Mouse (Mus musculus) brain, adult 2 months (tissue): ENCODE measurements at regions not wholly inside any gene's neighbourhood (a gene's known extent, or its start where the extent isn't known, plus 50 kb on each side); places are given as distances from the start of the nearest gene placed in this dataset.

Experiments
- DNase-seq: peaks from one replicate; pipeline ENCODE4 v3.0.0; 2011; ENCODE audit warnings: low read depth, low spot score

DNA sequence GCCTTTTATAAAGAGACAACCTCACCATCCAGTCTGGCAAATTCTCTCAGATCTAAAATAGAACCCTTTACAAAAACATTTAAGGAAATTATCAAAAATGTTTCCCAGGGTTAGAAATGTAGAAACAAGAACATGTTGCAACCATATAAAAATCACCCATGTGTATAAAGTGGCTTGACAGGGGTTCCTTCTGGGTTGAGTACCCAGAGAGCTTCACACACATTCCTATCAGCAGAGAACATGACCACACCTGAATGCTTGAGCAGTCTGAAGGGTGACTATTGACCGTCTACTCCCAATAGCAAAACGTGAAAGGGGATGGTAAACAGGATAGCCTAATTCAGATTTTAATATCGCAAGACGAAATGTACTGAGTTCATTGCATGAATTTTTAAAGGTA, 57.8 kb upstream of the Zfand5 start:
- DNase-seq = no peak

GRCm38 (mm10) chr19:21193461-21193860, 78.6 kb upstream of the Zfand5 start:
- DNase-seq = no peak

DNA sequence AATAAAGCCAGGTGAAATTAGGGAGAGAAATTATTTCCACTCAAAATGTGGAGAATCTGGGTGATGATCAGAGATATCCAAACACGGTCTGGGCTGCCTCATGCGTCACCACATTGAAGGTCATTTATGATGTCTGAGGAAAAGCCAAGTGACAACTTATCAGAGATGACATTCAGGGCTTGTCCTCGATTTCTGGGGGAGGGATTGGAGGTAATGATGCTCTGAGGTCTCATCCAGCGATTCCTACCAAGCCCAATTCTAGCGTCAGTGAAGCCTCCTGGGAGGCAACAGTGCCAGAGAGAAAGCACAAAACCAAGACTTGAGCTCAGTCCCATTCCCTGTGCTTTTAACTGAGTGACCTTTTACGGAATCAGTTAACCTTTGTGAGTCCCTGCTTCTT, 79.5 kb upstream of the Zfand5 start:
- no peak for DNase-seq

DNA sequence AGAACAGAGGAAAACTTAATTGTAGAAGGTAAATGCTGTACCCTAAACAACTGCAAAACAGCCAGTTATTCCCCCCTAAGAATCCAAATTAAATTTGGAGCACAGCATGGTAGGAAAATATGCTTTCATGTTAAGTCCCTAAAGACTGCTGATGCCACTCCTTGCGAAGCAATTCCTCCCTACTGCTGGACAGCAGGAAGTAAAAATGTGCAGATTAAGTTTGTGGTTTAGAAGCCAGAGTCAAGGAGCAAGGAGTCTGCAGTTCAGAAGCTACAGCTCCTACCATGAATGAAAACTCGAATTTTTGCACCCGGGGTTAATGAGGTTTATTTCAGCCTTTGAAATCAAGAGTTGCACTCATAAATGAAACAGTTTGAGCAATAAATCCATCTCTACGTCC, 82.9 kb upstream of the Zfand5 start:
- DNase-seq = no peak

- DNase-seq = no peak
Observed at GRCm38 (mm10) chr19:21186656-21187055, 85.4 kb upstream of the Zfand5 start.

DNA sequence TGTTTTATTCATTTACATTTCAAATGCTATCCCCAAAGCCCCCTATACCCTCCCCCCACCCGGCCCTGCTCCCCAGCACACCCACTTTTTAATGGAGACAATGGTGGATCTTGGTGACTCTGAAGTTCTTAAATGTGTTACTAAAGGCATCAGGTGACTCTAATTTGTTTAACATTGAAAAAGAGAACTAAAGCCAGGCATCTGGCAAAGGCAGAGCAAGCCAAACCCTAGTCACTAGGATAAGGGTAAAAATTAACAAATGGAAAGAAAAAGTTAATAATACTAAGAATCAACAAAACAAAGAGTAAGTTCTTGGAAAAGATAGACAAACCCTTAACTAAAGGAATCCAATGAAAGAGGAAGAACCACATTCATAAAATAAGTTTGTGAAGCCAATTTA, 86.1 kb upstream of the Zfand5 start:
- DNase-seq = no peak

DNA sequence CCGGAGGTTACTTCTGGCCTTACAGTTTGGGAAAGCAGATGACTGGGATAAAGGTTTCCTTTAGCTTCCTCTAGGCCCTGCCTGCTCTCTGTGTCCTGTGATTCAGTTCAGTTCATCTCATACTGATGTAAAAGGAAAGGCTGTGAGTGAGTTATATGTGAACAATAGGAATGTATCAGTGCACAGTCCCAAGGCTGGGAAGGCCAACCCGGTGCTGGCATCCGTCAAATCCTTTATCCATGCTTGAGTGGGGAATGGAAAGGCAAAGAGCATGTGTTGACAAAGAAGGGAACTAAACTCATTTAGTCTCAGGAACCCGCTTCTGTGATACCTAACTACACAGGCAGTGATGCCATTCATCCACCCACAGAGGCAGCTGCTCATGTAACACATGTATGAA, 89.0 kb upstream of the Zfand5 start:
- no peak for DNase-seq

- no peak for DNase-seq
Observed at GRCm38 (mm10) chr19:21179886-21180285, 92.2 kb upstream of the Zfand5 start.

- DNase-seq = no peak
Observed at GRCm38 (mm10) chr19:21175426-21175831, 96.6 kb upstream of the Zfand5 start.

- DNase-seq = no peak
Observed at GRCm38 (mm10) chr19:21174636-21175035, 97.4 kb upstream of the Zfand5 start.

DNA sequence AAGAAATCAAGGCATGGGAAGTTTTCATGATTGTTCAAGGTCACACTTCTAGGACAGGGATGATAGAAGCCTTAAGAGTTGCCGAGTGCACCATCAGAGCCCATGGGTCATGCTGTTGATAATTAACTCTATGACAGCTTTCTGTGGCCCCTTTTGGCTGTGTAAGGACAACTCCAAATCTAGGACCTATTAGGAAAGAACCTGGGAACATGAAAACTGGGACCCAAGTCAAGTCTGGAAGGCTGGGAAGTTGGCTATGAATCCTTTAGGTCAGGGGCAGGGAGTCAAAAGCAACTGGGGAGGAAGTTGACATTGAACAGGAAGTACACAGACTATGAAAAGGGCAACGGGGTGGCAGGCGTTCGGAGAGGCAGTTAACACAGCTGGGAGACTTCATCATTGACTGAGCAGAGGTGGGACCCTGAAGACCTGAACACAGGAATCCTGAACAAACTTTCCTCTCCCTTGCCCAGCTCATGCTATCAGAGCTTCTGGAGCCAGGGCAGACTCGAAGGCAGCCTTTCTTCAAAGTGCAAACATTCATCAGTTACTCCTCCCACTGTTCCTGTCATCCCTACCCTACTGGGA, 98.1 kb upstream of the Zfand5 start:
- no peak for DNase-seq

GRCm38 (mm10) chr19:21171191-21171590, 100.9 kb upstream of the Zfand5 start:
- no peak for DNase-seq

DNA sequence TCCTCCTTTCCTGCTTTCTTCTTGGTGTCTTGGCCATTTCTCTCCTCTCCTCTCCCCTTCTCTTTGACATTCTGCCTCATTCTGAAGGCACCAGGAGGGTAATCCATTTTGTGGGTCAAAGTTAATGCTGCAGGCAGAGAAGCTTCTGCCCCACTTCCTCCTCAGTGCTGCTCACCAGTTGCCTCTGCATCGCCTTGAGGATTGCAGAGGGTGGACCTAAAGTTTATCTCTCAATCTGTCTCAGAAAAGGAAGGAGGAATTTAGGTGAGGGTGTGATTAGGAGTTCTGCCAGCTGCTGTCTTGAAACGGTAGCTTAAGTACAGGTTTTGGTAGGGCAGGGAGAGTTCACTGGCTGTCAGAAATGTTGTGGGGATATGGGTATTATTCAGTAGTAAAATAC, 101.3 kb upstream of the Zfand5 start:
- no peak for DNase-seq

GRCm38 (mm10) chr19:21166939-21167338, 105.1 kb upstream of the Zfand5 start:
- no peak for DNase-seq

GRCm38 (mm10) chr19:21166465-21166860, 105.6 kb upstream of the Zfand5 start:
- DNase-seq = no peak

- peak; percentile 17 for DNase-seq
Observed at GRCm38 (mm10) chr19:21165763-21166464, 106.2 kb upstream of the Zfand5 start.

- DNase-seq = no peak
Observed at GRCm38 (mm10) chr19:21163978-21164377, 108.1 kb upstream of the Zfand5 start.

DNA sequence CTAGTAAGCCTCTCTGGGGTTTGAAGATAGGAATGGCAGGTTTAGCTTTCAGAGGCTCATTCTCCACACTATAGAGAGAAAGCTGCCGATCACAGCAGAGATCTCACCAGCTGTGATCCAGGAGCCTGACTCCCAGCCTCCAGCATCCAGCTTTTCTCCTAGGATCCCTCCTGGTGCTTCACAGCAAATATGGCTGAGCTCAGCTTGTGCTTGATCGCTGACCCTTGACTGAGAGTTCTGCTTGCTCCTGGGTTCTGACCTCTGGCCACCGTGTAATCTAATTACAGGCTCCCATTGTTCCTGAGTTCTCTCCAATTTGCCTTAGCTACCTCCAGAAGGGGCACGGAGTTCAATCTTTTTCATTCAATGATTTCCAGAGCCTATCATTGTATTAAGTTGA, 111.1 kb upstream of the Zfand5 start:
- no peak for DNase-seq

DNA sequence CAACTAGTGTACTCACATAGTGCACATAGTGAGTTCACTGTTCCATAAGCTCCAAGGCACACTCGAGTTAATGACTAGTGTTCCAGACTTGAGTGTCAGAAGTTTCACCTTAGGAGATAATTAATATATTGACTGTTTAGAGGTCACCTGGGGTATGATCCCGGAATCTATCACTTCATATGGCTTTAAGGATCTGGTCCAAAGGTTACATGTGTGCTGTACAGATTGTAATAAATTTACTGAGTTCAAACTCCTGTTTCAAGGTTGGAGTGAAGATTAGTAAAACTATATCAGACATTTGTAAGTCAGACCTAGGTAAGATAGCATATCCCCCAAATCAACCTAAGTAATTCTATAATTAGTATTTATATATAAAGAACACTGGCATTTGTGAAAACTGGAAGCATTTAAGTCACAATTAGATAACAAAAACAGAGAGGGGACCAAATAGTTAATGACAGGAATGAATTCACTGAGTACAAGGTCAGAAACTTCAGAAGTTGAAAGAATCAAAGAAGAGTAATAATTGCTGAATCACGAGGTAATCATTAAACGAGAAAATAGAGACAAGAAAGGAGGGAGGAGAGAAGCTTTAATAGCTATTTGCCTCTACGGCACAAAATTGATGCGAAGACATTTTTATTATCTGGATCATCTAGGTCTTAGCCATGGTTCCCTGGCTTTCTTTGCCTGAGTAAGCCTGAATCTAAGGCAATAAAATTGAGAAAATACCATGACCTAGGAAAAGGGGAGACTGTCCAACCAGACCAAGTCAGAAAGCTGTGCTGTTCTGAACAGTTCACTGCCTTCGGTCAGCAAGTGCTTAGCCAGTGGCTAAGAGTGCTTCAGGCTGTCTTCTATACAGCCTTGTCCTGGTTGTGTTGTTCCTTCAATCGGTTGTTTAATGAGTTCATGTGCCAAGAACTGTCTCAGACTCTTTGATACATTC, 112.6 kb upstream of the Zfand5 start:
- no peak for DNase-seq

GRCm38 (mm10) chr19:21154162-21154561, 117.9 kb upstream of the Zfand5 start:
- DNase-seq = no peak

GRCm38 (mm10) chr19:21152027-21152426, 120.1 kb upstream of the Zfand5 start:
- DNase-seq = peak; percentile 96

DNA sequence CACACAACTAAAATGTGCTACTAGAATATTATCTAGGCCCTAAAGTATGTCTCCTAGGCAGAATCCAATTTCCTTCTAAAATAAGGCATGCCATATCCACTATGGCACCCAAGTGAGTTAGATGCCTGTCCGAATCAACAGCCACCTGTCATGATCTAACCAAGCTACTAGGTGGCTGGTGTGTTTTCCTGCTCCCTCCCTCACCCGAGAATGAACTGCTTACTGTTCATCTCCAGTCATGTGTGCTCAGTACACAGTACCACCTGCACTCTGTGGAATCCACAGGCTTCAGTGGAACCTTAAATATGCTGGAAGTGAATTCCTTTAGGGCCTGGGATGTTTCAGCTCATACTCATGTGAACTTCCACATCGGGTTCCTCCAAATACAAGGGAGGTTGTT, 121.2 kb upstream of the Zfand5 start:
- DNase-seq = peak; percentile 96

- DNase-seq = no peak
Observed at GRCm38 (mm10) chr19:21150241-21150640, 121.8 kb upstream of the Zfand5 start.
